Mouse (Mus musculus): Measurements from ENCODE around the gene Dpp6.

The Dpp6 gene

DNA sequence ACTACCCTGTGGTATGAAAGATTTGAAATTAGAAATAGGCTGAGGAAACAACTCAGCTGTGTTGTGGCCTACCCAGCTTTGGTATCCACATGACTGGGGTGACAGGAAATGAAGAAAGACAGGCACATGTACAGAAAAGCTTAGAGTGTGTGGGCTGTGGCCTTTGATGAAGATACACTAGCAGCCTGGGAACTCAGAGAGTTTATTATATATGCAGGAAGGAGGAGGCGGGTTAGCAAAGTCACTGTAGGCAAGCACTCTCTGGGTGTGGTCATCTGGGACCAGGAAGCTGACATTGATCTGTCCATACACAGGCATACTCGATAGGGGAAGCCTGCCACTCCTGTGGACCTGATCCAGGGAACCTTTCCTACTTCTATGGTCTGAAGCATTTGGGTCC lies 487.1 kb downstream of the Dpp6 start:
- no peak for DNase-seq

- no peak for DNase-seq
Observed at GRCm38 (mm10) chr5:27306497-27307152, 489.6 kb downstream of the Dpp6 start.

DNA sequence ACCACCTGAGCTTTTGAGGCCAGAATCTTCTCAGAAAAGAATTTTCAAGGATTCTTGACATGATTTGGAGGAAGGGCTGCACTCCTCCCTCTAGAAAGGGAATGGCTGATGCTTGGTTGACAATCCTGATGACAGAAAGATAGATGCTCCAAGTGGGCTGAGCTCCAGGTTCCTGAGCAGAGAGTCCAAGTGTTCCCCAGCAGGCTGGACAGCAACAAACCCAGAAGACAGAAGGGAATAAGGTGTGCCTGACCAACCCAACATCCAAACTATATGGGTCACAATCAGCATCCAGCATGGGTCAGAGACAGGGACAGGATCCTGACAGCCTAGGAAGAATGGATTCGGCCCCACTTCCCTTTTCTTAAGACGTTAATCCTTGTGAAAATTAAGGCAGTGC lies 493.2 kb downstream of the Dpp6 start:
- peak; percentile 53 for DNase-seq

DNA sequence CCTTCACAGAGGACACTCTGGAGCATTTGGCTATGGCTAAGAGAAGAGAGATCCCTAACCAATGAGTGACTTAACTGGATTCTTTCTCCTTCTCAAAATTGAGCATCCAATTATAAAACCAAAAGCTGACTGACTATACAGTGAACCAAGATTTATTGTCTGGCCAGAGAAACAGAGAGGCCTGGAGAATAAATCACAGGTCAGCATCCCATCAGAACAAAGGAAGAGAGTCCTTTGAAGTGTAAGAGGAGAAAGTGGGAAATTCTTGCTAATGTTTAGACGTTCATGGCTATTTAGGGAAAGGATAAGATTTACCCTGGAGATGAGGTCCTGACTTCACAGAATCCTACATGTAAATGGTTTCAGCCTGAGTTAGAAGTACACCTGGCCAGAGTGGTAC lies 499.7 kb downstream of the Dpp6 start:
- no peak for DNase-seq

- no peak for DNase-seq
Observed at GRCm38 (mm10) chr5:27317264-27317663, 500.3 kb downstream of the Dpp6 start.

DNA sequence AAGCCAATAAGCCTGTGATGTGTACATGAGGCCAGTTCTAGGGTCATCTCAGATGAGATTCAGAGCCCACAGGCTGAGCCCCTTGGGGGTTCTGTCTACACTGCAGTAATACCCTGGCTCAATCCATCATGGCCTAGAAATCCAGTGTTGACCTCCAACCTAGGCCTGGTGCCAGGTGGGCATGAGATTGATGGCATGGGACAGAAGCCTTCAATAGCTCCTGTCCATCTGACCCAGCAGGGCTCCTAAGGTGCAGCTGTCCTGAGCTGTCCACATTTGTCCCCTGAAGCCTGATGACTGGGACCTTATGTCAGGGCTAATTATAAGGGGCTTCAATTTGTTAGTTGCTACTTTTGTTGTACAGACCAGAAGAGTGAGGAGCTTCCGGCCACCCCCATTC lies 500.8 kb downstream of the Dpp6 start:
- peak; percentile 36 for DNase-seq

DNA sequence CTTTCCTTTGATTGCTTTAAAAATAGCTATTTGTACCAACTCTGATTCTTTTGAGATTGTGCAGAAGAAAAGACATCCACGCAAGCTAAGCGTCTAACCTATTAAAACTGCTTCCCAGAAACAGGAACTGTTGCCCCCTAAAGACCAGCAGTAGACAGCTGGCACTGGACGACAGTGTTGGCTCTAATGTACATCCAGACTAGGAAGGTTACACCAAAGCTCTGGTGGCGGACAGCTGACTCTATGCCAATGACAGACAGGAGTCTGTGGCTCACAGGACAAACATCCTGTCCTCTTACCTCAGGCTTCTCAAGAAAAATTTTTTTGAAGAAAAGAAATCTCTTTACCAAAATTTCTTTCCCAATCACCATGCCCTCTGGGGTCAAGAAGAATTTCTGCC lies 502.7 kb downstream of the Dpp6 start:
- DNase-seq, result no peak

DNA sequence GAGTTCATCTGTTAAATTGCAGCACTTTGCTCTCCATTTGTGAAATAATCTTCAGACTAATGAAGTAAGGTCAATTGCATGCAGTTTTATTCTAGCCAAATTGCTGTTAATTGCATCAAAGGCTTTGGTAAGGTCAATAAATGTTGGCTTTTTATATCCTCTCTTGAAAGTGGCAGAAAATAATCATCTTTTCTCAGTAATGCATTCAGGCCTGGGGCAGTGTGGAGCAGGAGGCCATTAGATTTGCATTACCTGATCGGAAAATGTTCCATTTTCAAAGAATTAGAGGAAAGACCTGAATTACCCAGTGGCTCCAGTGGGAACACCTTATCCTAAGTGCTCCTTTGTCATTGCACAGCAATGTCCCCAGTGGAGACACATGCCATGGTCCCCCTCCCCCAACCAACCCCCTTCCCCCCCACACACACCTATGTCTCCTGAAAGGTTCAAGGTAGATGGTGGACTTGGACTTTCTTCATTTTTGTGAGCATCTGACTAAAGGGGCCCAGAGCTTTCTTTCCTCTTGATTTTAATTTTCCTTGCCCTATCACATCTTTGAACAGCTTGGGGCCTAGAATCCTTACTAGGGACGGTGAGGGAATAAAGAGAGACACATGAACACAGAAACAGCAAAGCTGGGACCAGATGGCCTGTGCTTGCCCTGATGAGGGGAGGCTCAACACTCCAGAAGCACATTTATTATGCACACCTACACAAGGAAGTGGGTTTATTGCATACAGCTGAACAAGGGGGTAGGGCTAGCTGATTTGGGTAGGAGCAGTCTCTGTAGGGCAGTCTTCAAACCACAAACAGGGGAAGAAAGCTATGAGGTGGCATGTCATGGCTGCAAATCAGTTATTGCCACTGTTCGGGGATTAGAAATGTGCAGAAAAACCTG lies 506.1 kb downstream of the Dpp6 start:
- no peak for DNase-seq

GRCm38 (mm10) chr5:27324346-27324928 lies 507.4 kb downstream of the Dpp6 start:
- DNase-seq, result peak; percentile 33

GRCm38 (mm10) chr5:27336698-27337097 lies 519.7 kb downstream of the Dpp6 start:
- DNase-seq, result no peak

DNA sequence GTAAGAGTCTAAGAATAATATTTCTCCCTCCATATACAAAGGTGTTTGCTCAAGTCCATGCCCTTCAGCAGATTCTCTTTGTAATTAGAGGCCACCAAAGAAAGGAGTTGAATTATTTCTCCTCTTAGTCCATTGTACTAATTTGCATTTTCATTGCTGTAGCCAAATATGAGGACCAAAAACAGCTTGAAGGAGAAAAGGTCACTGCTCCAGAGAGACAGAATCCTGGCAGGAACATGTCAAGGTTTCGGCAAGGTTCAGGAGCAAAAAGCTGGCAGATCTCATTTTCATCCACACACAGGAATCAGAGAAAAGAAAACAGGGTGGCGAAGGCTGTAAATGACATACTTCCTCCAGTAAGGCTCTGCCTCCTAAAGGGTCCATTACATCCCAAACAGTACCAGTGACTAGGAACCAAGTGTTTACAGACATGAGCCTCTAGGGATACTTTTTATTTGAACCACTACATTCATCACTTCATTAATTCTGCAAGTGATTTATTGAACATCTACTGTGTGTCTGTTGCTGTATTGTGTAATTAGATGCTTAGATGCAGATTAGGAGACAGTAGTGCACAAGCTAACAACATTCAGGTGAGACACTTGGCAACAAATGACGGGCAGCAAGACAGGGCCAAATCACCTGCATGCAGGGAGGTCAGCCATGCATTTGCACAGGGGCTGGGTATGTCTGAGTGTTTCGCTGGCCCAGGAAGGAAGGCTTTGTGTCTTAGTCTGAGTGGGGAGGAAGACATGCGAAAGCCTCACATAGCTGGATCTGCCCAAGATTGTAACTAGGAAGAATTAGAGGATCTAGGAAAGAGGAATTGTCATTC lies 522.4 kb downstream of the Dpp6 start:
- no peak for DNase-seq

- DNase-seq, result no peak
Observed at GRCm38 (mm10) chr5:27342276-27342675, 525.3 kb downstream of the Dpp6 start.

GRCm38 (mm10) chr5:27343626-27344025 lies 526.6 kb downstream of the Dpp6 start:
- no peak for DNase-seq

DNA sequence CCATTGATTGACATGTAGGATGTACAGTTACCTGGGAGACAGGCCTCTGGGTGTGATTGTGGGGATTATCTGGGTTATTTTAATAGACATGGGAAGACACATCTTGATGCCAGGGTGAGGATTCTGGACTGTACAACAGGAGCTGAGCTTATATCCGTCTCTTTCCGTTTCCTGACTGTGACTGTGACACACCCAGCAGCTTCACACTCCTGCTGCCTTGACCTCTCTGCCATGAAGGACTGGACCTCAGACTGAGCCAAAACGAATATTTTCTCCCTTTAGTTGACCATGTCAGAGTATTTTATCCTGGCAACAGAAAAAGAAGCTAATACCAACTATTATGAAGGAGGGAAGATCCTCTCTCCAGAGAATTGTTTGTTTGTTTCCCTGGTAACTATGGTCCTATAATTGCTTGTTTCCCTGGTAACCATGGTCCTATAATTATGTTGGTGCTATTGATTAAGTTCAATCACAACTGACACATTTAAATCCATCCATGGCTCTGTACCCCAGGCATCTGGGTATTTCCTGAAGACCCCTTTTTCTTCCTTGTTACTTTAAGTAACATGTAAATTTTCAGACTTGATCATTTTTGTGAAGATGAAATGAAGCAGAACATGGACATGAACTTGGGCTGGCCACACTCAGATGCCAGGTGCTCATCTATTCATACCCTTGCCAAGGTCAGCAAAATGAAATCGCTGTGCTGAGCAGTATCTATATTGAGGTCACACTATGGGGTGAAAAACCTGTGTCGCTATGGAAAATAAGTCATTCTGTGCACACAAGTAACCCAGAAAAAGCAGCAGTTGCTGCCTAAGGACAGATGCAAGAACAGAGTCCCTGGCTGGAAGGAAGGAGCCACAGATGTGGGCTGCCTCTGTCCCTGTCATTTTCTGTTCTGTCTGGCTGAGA lies 531.4 kb downstream of the Dpp6 start:
- no peak for DNase-seq

DNA sequence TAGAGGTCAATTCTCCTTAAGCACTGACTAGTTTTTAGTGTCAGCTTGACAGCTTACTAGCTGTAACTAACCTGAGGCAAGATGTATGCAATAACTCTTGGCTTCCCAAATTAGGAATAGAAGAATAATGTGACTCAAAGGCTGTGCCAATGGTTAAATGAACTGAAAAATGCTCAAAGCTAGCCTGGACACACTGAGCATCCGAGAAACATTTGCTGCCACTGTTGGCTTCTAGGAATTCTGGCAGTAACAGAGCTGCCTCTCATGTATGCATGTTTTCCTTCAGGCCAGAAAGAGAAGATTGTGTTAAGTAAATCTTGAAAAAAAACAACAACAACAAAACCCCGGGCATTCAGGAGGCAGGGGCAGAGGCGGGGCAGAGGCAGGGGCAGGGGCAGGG lies 540.6 kb downstream of the Dpp6 start:
- no peak for DNase-seq

DNA sequence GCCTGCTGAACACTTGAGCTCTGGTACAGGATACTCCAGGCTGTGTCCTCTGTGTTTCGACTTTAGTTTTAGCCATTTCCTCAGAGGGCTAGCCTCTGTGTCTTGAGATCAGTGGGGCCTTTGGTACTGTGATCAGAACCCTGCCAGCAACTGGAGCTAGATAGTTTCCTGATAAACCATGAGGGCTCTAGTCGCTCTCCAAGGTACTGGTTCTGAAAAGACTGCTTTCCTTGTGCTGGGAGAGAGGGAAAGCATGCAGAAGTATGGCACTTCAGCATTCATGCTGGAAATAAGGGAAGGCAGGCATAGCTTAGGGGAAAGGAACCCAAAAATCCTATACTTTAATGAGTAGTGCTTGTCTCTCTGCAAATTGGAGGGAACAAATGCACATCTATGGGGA lies 548.9 kb downstream of the Dpp6 start:
- no peak for DNase-seq

DNA sequence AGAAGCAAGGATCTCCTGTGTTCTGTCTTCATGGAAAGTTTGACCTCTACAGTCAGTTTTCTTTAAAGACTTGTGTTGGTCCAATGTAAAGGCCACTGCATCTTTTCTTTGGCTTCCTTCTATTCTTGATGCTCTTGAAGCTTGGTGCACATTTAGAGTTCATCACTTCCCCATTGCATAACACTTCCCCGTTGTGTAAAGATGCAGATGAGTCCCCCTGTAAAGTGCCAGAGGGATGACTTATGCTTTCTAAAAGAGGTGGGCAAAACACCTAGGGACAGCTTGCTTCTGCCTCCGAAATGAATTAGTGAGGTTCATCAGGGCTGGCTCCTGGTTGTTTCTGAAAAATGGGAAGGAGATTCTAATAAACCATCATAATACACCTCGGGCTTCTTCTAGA lies 553.8 kb downstream of the Dpp6 start:
- no peak for DNase-seq

- DNase-seq, result peak; percentile 62
Observed at GRCm38 (mm10) chr5:27373931-27374330, 556.9 kb downstream of the Dpp6 start.

DNA sequence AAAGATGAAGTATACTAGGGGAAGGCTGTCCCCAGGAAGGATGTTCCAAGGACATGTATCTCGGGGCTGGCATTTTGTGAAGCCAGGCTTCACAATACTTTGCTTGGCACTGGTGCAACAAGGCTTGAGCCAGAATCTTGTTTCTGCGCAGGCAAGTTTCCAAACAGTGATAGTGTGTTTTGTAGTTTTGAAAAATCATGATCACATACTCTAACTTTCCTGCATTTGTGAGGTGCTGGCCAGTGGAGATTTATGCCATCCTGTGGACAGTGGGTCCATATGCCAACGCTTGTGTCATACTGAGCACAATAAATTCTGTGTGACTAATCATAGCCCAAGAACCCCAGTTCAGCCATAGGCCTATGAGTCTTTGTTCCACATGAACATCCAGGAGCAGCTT lies 558.8 kb downstream of the Dpp6 start:
- peak; percentile 52 for DNase-seq

GRCm38 (mm10) chr5:27380656-27381385 lies 563.8 kb downstream of the Dpp6 start:
- peak; percentile 84 for DNase-seq

GRCm38 (mm10) chr5:27398371-27398770 lies 581.4 kb downstream of the Dpp6 start:
- DNase-seq, result no peak
